Mouse (Mus musculus) midbrain, embryonic 15.5 days (tissue): ENCODE measurements at regions not wholly inside any gene's neighbourhood (a gene's known extent, or its start where the extent isn't known, plus 50 kb on each side); places are given as distances from the start of the nearest gene placed in this dataset.

Experiments used
- ATAC-seq: fragments of 200-750 bp; cut with Nextera tagmentation; replicated peaks from 2 replicates; pipeline ENCODE4 v1.8.0; 2017; ENCODE audit warnings: moderate TSS enrichment
- H3K27ac ChIP-seq: fragments of 300-500 bp; sonication (generic); 2 replicates; pipeline ENCODE4 v1.5.1; 2015; ENCODE audit warnings: mild to moderate bottlenecking, inconsistent platforms
- H3K27me3 ChIP-seq: fragments of 300-500 bp; sonication (generic); replicated peaks from 2 replicates; pipeline ENCODE4 v1.6.1; 2015; ENCODE audit warnings: inconsistent platforms
- H3K36me3 ChIP-seq: fragments of 300-500 bp; sonication (generic); replicated peaks from 2 replicates; pipeline ENCODE4 v1.6.1; 2015; ENCODE audit warnings: inconsistent platforms
- H3K4me1 ChIP-seq: fragments of 300-500 bp; sonication (generic); 2 replicates; pipeline ENCODE4 v1.6.1; 2015; ENCODE audit warnings: inconsistent platforms
- H3K4me2 ChIP-seq: fragments of 300-500 bp; sonication (generic); 2 replicates; pipeline ENCODE4 v1.6.1; 2015; ENCODE audit warnings: inconsistent platforms, mild to moderate bottlenecking, moderate library complexity
- H3K4me3 ChIP-seq: fragments of 300-500 bp; sonication (generic); 2 replicates; pipeline ENCODE4 v1.5.1; 2015; ENCODE audit warnings: mild to moderate bottlenecking, inconsistent platforms
- H3K9ac ChIP-seq: fragments of 300-500 bp; sonication (generic); 2 replicates; pipeline ENCODE4 v1.6.1; 2015; ENCODE audit warnings: mild to moderate bottlenecking, inconsistent platforms
- H3K9me3 ChIP-seq: fragments of 300-500 bp; sonication (generic); 2 replicates; pipeline ENCODE4 v1.6.1; 2016; ENCODE audit warnings: inconsistent platforms
- WGBS: fragments of 180-500 bp; shearing (Covaris S2); methylation state at CpG from one replicate; pipeline ENCODE4 v1.1.7; 2015; ENCODE audit warnings: mixed read lengths; 5-methylcytosine and 5-hydroxymethylcytosine counted together

- Histone ChIP-seq H3K9ac (no peak overlapping the region), H3K27me3 (no peaks in the 10 kb centered on the region), H3K9me3 (no peaks in the 10 kb centered on the region), H3K27ac (no peak overlapping the region), H3K4me1 (no peaks in the 10 kb centered on the region), H3K4me2 (no peak overlapping the region), H3K36me3 (no peaks in the 10 kb centered on the region), H3K4me3 (no peak overlapping the region)
- WGBS: 86% methylated on average over 10 of the region's 10 CpGs
- ATAC-seq: no peak
Measured at GRCm38 (mm10) chr7:37421704-37422103, 351.7 kb downstream of the Zfp536 start.
